Mouse (Mus musculus) right cerebral cortex, postnatal 10 days (tissue): Measurements from ENCODE around the gene Ulk3.

Source experiments
- DNase-seq, 2 experiments: peaks; one replicate each; pipeline ENCODE4 v3.0.0; 2021; ENCODE audit warnings: low spot score in 2 of 2

Gene Ulk3

GRCm38 (mm10) chr9:57568500-57568899 lies 20.8 kb upstream of the Ulk3 start:
- no peak for DNase-seq

GRCm38 (mm10) chr9:57574397-57574796 lies 14.9 kb upstream of the Ulk3 start:
- no peak for DNase-seq

DNA sequence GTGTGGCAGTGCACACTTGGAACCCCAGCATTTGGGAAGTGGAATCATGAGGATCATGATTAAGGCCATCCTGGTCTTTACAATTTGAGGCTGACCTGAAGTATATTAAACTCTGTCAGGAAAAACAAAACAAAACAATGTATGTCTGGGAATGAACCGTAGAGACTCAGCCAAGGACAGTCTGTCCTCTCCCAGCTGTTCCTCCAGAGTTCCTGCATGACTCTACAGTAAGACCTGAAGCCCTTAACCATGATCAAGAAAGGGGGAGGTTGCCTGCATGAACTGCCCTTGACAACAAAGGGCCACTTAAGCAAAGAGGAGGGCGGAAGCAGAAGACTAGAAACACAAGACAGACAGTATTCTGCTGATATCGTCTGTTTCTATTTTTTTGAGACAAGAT lies 13.7 kb upstream of the Ulk3 start:
- no peak for DNase-seq

GRCm38 (mm10) chr9:57577144-57577849 lies 12.0 kb upstream of the Ulk3 start:
- DNase-seq, result no peak

DNA sequence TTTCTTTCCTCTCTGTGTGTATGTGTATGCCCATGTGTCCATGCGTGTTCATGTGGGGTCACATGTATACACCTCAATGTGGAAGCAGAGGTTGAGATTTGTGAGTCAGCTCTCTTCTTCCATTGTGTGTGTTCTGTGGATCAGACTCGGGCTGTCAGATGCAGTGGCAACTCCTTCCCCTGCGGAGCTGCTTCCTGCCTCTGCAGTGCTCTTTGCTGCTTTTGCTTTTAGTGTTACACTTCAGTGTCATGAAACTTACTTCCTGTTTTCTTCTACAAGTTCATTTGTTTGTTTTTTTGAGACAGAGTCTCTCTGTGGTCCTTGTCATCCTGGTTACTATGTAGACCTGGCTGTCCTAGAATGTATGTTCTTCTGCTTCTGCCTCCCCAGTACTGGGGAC lies 4.3 kb upstream of the Ulk3 start:
- DNase-seq, result no peak

GRCm38 (mm10) chr9:57590726-57591125 lies 1.5 kb downstream of the Ulk3 start:
- DNase-seq, result no peak

DNA sequence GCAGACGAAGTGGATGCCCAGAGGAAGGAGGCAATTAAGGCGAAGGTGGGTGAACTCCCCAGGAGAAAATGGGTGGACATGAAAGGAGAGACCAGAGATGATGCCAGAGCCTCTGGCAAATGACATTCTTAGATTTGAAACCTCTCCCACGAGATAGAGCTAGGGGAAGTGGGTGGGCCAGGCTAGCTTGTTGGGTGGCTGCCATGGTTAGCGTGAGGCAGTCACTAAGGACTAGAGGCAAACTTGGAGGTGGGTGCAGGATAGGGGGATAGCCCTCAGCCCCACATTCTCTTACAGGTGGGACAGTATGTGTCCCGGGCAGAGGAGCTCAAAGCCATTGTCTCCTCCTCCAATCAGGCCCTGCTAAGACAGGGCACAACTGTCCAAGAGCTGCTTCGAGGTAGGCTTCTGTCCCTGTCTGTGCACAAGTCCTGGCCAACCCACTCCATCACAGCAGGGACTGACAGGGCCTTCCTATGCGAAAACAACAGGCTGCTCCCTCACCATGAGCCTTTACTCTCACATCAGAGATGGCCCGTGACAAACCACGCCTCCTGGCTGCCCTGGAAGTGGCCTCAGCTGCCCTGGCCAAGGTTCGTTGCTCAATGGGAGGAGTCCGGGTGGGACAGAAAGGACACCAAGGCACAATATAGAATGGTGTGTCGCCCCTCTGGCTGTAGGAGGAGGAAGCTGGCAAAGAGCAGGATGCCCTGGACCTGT lies 4.4 kb downstream of the Ulk3 start:
- DNase-seq, result no peak

- no peak for DNase-seq
These were observed 4.9 kb downstream of the Ulk3 start for GRCm38 (mm10) chr9:57594174-57594509.

- DNase-seq, result no peak
These were observed 8.0 kb downstream of the Ulk3 start for GRCm38 (mm10) chr9:57597265-57597664.

DNA sequence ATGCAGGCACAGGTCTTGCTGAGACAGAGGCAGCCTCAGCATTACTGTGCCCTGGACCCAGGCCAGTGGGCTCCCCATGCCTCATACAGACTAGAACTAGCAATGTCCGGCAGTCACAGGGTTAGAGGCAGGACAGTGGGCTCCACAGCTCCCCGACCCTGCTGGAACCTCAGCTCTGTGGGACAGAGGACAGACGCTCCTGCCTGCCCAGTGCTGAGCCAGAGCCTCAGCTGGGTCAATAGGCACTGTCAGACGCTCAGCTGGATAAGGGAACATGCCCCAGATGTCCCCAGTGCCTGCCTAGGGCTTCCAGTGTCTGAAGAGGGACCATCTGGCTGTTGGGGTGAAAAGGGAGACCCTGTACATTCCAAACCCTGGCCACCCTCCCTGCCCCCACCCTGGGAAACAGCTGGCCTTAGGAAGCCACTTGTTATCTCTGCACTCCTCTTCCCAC lies 8.7 kb downstream of the Ulk3 start:
- peak in 1 of 2 experiments; percentile 47 for DNase-seq

DNA sequence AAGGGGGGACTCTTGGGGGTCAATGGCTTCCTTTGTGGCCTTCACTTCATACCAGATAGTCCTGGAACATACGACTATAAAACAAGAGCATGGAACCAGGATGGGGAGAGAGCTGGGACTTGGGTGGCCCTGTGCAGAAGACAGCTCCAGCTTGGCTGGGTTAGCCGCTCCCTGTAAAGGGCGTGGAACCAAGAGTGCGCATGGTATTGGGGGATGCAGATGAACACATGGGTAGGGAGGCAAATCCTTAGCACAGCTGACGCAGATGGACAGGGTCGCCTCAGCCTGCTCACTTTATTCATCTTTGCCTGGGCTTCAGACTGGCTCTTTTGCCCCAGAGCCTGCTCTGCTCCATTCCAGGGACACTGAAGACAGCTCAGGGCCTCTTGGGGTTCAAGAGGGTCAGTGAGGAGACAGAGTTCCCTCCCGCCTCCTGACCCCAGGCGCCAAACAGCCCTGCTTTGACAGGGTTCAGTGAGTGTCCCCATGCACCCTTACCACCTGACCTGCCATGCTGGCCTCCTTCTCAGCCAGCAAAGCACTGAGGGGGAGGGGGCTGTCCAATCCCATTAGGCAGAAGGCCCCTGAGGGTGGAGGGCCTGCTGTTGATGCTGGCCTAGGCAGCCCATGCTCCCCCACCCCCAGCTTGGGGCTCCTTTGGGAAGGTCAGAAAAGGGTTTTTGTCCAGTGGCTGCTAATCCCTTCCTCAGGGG lies 9.8 kb downstream of the Ulk3 start:
- DNase-seq, result no peak

DNA sequence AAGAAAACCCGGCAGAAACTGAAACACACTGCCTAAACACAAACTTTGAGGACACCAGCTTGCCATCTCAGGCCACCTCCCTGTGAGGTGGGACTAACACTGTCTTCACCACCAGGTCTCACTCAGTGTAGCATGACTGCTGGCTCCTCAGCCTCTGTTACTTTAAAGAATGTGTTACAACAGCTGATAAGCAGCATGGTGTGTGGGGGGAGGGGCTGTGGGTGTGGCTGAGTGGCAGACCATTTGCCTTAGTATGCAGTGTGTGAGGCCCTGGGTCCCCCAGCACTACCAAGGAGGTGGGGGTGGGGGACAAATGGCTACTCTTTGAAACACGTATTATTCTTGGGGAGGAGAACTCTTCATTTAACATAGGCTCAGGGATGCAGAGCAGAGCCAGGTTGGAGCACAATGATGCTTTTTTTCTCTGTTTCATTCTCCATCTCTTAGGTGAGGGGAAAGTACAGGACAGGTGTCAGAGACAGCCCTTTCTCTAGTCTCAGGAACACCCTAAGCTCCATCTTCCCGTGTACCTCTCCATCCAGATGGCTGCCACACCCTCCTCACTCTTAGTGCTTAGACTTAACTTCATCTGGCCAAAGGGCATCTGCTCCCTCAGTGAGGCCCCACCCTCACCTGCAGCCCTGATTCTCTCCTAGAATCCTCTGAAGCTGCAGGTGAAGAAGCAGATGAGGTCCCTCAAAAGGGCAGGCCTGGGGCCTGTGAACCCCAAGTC lies 11.5 kb downstream of the Ulk3 start:
- DNase-seq, result no peak

- peak; percentile 87 for DNase-seq
These were observed 12.1 kb downstream of the Ulk3 start for GRCm38 (mm10) chr9:57601353-57601706.

GRCm38 (mm10) chr9:57602098-57602497 lies 12.8 kb downstream of the Ulk3 start:
- no peak for DNase-seq

DNA sequence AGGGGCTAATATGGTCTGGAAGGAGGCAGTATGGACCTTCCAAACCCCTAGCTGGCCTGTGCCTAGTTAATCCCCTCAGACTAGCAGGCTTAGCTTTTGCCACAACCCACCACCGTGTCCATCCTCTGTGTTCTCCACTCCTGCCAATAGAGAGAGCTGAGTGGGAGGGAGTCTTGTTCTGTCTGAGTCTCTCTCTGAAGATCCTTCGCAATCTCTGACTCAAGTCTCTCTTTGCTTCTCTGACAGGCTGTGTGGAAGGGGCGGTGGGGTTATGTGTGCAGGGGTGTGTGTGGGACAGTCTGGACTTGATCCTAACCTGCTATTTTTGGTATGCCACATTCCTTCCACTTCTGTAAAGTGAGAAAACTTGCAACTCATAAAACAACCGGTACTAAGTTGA lies 15.6 kb downstream of the Ulk3 start:
- no peak for DNase-seq

DNA sequence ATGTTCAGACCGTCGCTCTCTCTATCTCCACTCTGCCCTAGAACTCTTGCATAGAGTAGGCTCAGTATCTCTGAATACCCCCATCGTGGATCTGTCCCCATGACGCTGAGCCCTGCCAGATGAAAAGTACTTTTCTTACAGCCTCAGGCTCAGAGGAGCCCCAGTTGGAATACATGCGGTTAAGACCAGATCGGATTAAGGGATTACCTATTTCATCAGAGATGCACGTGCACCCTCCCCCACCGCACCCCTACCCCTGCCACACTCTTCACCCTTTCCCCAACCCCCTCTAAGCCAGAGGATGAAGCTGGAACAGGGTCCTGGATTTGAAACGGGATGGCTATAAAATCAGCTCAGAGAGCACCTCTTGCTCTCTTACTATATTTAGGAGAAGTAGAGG lies 16.3 kb downstream of the Ulk3 start:
- no peak for DNase-seq

- no peak for DNase-seq
These were observed 17.0 kb downstream of the Ulk3 start, which contains the start of gene Cplx3 for GRCm38 (mm10) chr9:57606139-57606851. TSS of gene Cplx3 (minus strand) at chr9:57606281.

GRCm38 (mm10) chr9:57609803-57610202 lies 20.6 kb downstream of the Ulk3 start:
- no peak for DNase-seq

- DNase-seq, result peak; percentile 59 to 77
These were observed 21.1 kb downstream of the Ulk3 start for GRCm38 (mm10) chr9:57610359-57610826.

GRCm38 (mm10) chr9:57612587-57612986 lies 23.3 kb downstream of the Ulk3 start:
- DNase-seq, result no peak

- no peak for DNase-seq
These were observed 24.7 kb downstream of the Ulk3 start for GRCm38 (mm10) chr9:57613975-57614374.
